Mouse (Mus musculus): ENCODE data around the gene Mrps24. TPM values are rescaled to one million over a fixed set of nuclear protein-coding genes. Genes with fewer than 3 reads are reported as not detected.

Mrps24 gene
- 184 and 187 TPM in 2 replicates for polyA plus RNA-seq (2015; fragmentation: Nextera tagmentation; extraction: Ambion mirVana)

GRCm38 (mm10) chr11:5715630-5716105, at the start of gene Mrps24:
TSS of gene Mrps24 (minus strand) at chr11:5715680.

GRCm38 (mm10) chr11:5761820-5762632, 46.5 kb upstream of the Mrps24 start, which contains the start of gene Urgcp:
TSS of gene Urgcp (minus strand) at chr11:5762376.

Other genes with a start within 250 kb of the Mrps24 start
- gene Xbp1, start 195.0 kb downstream of the Mrps24 start, polyA plus RNA-seq (2015; fragmentation: Nextera tagmentation; extraction: Ambion mirVana): 75.9 and 90.7 TPM in 2 replicates
- 8.5 and 9.0 TPM in 2 replicates for gene Ccdc117, start 173.5 kb downstream of the Mrps24 start, polyA plus RNA-seq (2015; fragmentation: Nextera tagmentation; extraction: Ambion mirVana)
- gene Ankrd36, start 146.0 kb downstream of the Mrps24 start, polyA plus RNA-seq (2015; fragmentation: Nextera tagmentation; extraction: Ambion mirVana): 2.4 and 3.7 TPM in 2 replicates
- gene Urgcp, start 46.7 kb upstream of the Mrps24 start, polyA plus RNA-seq (2015; fragmentation: Nextera tagmentation; extraction: Ambion mirVana): 10.3 and 13.3 TPM in 2 replicates
- 58.9 and 61.8 TPM in 2 replicates for gene Dbnl, start 72.8 kb upstream of the Mrps24 start, polyA plus RNA-seq (2015; fragmentation: Nextera tagmentation; extraction: Ambion mirVana)
- gene Pgam2, start 88.1 kb upstream of the Mrps24 start, polyA plus RNA-seq (2015; fragmentation: Nextera tagmentation; extraction: Ambion mirVana): 0.89 and 1.2 TPM in 2 replicates
- 3.9 and 5.0 TPM in 2 replicates for gene Polm, start 122.3 kb upstream of the Mrps24 start, polyA plus RNA-seq (2015; fragmentation: Nextera tagmentation; extraction: Ambion mirVana)
- 18.8 and 26.0 TPM in 2 replicates for gene Aebp1, start 146.3 kb upstream of the Mrps24 start, polyA plus RNA-seq (2015; fragmentation: Nextera tagmentation; extraction: Ambion mirVana)
- gene Pold2, start 162.6 kb upstream of the Mrps24 start, polyA plus RNA-seq (2015; fragmentation: Nextera tagmentation; extraction: Ambion mirVana): 72.8 and 83.6 TPM in 2 replicates
- 0.70 and 1.4 TPM in 2 replicates for gene Myl7, start 183.1 kb upstream of the Mrps24 start, polyA plus RNA-seq (2015; fragmentation: Nextera tagmentation; extraction: Ambion mirVana)
- gene Gck, start 234.4 kb upstream of the Mrps24 start, polyA plus RNA-seq (2015; fragmentation: Nextera tagmentation; extraction: Ambion mirVana): 0.10 and 0.34 TPM in 2 replicates
- gene Ykt6, start 240.0 kb upstream of the Mrps24 start, polyA plus RNA-seq (2015; fragmentation: Nextera tagmentation; extraction: Ambion mirVana): 22.9 and 24.9 TPM in 2 replicates

All from spleen, postnatal 0 days (tissue).